Mouse (Mus musculus): ENCODE measurements at regions not wholly inside any gene's neighbourhood (a gene's known extent, or its start where the extent isn't known, plus 50 kb on each side); places are given as distances from the start of the nearest gene placed in this dataset.

DNA sequence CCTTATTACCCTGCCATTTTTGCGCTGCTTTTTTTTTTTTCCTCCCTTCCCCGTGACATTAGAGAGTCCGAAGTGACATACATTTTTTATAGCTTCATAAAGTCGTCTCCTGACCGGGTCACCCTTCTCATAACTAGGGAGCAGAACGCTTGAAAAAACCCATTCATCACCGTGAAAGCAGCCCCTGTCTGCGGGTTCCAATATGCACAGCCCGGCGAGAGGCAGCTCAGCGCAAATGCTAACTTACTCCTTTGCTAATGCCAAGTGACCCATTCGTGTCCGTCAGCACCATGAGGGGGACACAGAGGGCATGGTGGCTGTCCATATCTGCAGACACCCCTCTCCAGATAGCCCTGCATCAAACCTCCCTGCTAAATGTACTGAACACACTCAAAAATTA is 271.8 kb upstream of the Gm10295 start:
- in situ Hi-C loops (cut with MboI; ENCODE audit: low pct_ligation_motif_present, low pct_unique_long_range_greater_than_20kb, low sequenced_read_pairs), result no loop called here
- dilution Hi-C loops (cut with MboI; ENCODE audit: extremely low pct_ligation_motif_present, extremely low pct_unique_long_range_greater_than_20kb, low sequenced_read_pairs), result no loop called here
- TF ChIP-seq MXI1 (IDR thresholded peaks at IDR 0.05; ENCODE audit: low read depth, low read length) (no peak), IRF4 (IDR thresholded peaks at IDR 0.05; ENCODE audit: low read depth, low read length) (no peak), BHLHE40 (IDR thresholded peaks at IDR 0.05; ENCODE audit: low read depth, low read length) (no peak)

DNA sequence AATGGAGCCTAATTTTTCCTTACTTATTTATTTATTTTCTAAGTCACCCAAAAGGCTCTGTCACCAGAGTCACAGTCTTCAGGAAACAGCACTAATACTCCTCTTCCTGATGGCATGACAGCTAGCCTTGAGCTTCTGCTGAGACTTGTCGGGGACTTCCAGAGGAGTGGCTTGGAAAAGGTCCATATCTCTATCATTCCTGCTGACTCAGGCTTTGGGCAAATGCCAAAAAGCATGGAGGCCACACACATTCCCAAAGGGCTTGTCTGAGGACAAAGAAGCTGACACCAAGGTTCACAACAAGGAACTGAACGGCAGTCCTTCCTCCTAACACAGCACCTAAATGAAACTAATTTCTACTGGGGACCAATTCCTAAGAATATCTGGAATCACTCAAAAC is 251.9 kb upstream of the Gm10295 start:
- in situ Hi-C loops (cut with MboI; ENCODE audit: low pct_ligation_motif_present, low pct_unique_long_range_greater_than_20kb, low sequenced_read_pairs), result no loop called here
- DNase-seq (ENCODE audit: extremely low read depth), result no peak
- no peaks in the 10 kb centered on the region for H3K36me3 ChIP-seq (replicated peaks in 1 of 2; ENCODE audit: control insufficient read depth in 1 of 2, insufficient read depth in 1 of 2, low read length in 1 of 2)
- H3K9ac ChIP-seq (ENCODE audit: insufficient read depth, low read depth), result no peak overlapping the region
- no peak overlapping the region for H3K4me3 ChIP-seq (replicated peaks in 1 of 3; ENCODE audit: low read depth in 2 of 3, low read length in 2 of 3, poor library complexity in 1 of 3)
- dilution Hi-C loops (cut with MboI; ENCODE audit: extremely low pct_ligation_motif_present, extremely low pct_unique_long_range_greater_than_20kb, low sequenced_read_pairs), result no loop called here
- no peaks in the 10 kb centered on the region for H3K27me3 ChIP-seq (replicated peaks)
- no peak overlapping the region for H3K4me2 ChIP-seq (ENCODE audit: insufficient read depth, low read depth, poor library complexity, severe bottlenecking)
- H3K4me1 ChIP-seq (ENCODE audit: control insufficient read depth in 1 of 2, insufficient read depth in 2 of 2), result no peaks in the 10 kb centered on the region
- no peak for TF ChIP-seq MAZ (IDR thresholded peaks at IDR 0.05; ENCODE audit: low read depth, low read length)
- TF ChIP-seq MEF2A (IDR thresholded peaks at IDR 0.05; ENCODE audit: borderline replicate concordance, low read depth, low read length), result no peak
- TF ChIP-seq TBP (conservative IDR thresholded peaks at IDR 0.05; ENCODE audit: low read depth, low read length), result no peak
- no peak for TF ChIP-seq ZNF384 (IDR thresholded peaks at IDR 0.05; ENCODE audit: low read depth, low read length)
- TF ChIP-seq POLR2AphosphoS2 (IDR thresholded peaks at IDR 0.05; ENCODE audit: low read depth, low read length), result no peak
- TF ChIP-seq SIN3A (IDR thresholded peaks at IDR 0.05; ENCODE audit: low read length), result no peak
- no peak for TF ChIP-seq ELF1 (IDR thresholded peaks at IDR 0.05; ENCODE audit: low read depth, low read length)
- no peak for TF ChIP-seq CTCF (conservative IDR thresholded peaks at IDR 0.05 in 1 of 2, IDR thresholded peaks at IDR 0.05 in 1 of 2; ENCODE audit: low read depth in 2 of 2, low read length in 2 of 2)
- TF ChIP-seq PAX5 (IDR thresholded peaks at IDR 0.05; ENCODE audit: low read length), result no peak
- TF ChIP-seq NELFE (IDR thresholded peaks at IDR 0.05; ENCODE audit: low read depth, low read length), result no peak
- TF ChIP-seq NRF1 (IDR thresholded peaks at IDR 0.05; ENCODE audit: low read depth, low read length), result no peak
- no peak for TF ChIP-seq CHD2 (IDR thresholded peaks at IDR 0.05; ENCODE audit: low read length)
- no peak for TF ChIP-seq MYC (IDR thresholded peaks at IDR 0.05; ENCODE audit: low read depth, low read length)
- TF ChIP-seq ZC3H11A (IDR thresholded peaks at IDR 0.05; ENCODE audit: low read depth, low read length), result no peak
- TF ChIP-seq MAFK (IDR thresholded peaks at IDR 0.05; ENCODE audit: insufficient replicate concordance, low read length), result no peak
- TF ChIP-seq SMC3 (IDR thresholded peaks at IDR 0.05; ENCODE audit: low read depth, low read length), result no peak
- no peak for TF ChIP-seq TCF12 (IDR thresholded peaks at IDR 0.05; ENCODE audit: low read depth, low read length)
- TF ChIP-seq GABPA (IDR thresholded peaks at IDR 0.05; ENCODE audit: insufficient replicate concordance, low read depth, low read length), result no peak
- no peak for TF ChIP-seq USF1 (IDR thresholded peaks at IDR 0.05; ENCODE audit: low read depth, low read length)
- no peak for TF ChIP-seq CHD1 (IDR thresholded peaks at IDR 0.05; ENCODE audit: low read depth, low read length)
- no peaks in the 10 kb centered on the region for H3K79me2 ChIP-seq (replicated peaks; ENCODE audit: control insufficient read depth, extremely low read depth, insufficient read depth, poor library complexity, severe bottlenecking)
- no peak overlapping the region for H3K27ac ChIP-seq (ENCODE audit: insufficient read depth, low read depth)
- H3K9me3 ChIP-seq (replicated peaks; ENCODE audit: low read length), result peaks cover 58% of the 10 kb centered on the region

More for the DNA sequence above, 271.8 kb upstream of the Gm10295 start:
- Histone ChIP-seq H3K27ac (ENCODE audit: insufficient read depth, low read depth) (no peak overlapping the region), H3K4me1 (ENCODE audit: control insufficient read depth in 1 of 2, insufficient read depth in 2 of 2) (no peaks in the 10 kb centered on the region), H3K9me3 (replicated peaks; ENCODE audit: low read length) (peaks cover 42% of the 10 kb centered on the region), H3K4me3 (replicated peaks in 1 of 3; ENCODE audit: low read depth in 2 of 3, low read length in 2 of 3, poor library complexity in 1 of 3) (no peak overlapping the region), H3K9ac (ENCODE audit: insufficient read depth, low read depth) (no peak overlapping the region), H3K27me3 (replicated peaks) (no peaks in the 10 kb centered on the region), H3K79me2 (replicated peaks; ENCODE audit: control insufficient read depth, extremely low read depth, insufficient read depth, poor library complexity, severe bottlenecking) (no peaks in the 10 kb centered on the region), H3K36me3 (replicated peaks in 1 of 2; ENCODE audit: control insufficient read depth in 1 of 2, insufficient read depth in 1 of 2, low read length in 1 of 2) (no peaks in the 10 kb centered on the region), H3K4me2 (ENCODE audit: insufficient read depth, low read depth, poor library complexity, severe bottlenecking) (no peak overlapping the region)
- DNase-seq (ENCODE audit: extremely low read depth), result no peak

Measured in CH12.LX (cell line).